Mouse (Mus musculus) spleen, embryonic (tissue): ENCODE results near the gene Tex28.
"Not testable (repeated sequence)": the region's sequence is repeated elsewhere in the genome, so short reads cannot be mapped to it uniquely, and the experiment has no call there.

Experiments used
- CTCF ChIA-PET: fragments of 350-600 bp; sonication (Branson Sonifier 250); formaldehyde crosslinking; loops from one replicate; lab custom pipeline; 2022; lab: Charles Lee

Tex28 gene

GRCm38 (mm10) chrX:74167738-74168137, at the start of gene Tex28:
Gene Tex28, minus strand, starts transcription at chrX:74167838.
- CTCF ChIA-PET, result no interaction called here

GRCm38 (mm10) chrX:74203556-74203955, 35.9 kb upstream of the Tex28 start:
- CTCF ChIA-PET, result interaction anchor here (0.6 kb wide), 1 partner anchor 123 kb away, joined by 3 read pairs; no protein-coding TSS in a partner anchor

- CTCF ChIA-PET, result interaction anchor here (0.6 kb wide), 1 partner anchor 431 kb away, joined by 6 read pairs; no protein-coding TSS in a partner anchor
Measured at GRCm38 (mm10) chrX:74176959-74177358, 9.3 kb upstream of the Tex28 start, which contains the start of gene Tktl1. Gene Tktl1, plus strand, starts transcription at chrX:74177259.

- CTCF ChIA-PET, result not testable (repeated sequence)
Measured at GRCm38 (mm10) chrX:74135263-74135662, 32.4 kb downstream of the Tex28 start, which contains the start of gene Mecp2. Gene Mecp2, minus strand, starts transcription at chrX:74135363.

GRCm38 (mm10) chrX:74127164-74127563, 40.5 kb downstream of the Tex28 start, which contains the start of gene Opn1mw:
Gene Opn1mw, plus strand, starts transcription at chrX:74127464.
- CTCF ChIA-PET, result no interaction called here

GRCm38 (mm10) chrX:74124975-74125374, 42.7 kb downstream of the Tex28 start:
- CTCF ChIA-PET, result no interaction called here

GRCm38 (mm10) chrX:74115511-74115910, 52.1 kb downstream of the Tex28 start:
- CTCF ChIA-PET, result no interaction called here

- CTCF ChIA-PET, result interaction anchor here (0.7 kb wide), 1 partner anchor 188 kb away, joined by 5 read pairs; no protein-coding TSS in a partner anchor
Measured at GRCm38 (mm10) chrX:74114036-74114435, 53.6 kb downstream of the Tex28 start.

- CTCF ChIA-PET, result no interaction called here
Measured at GRCm38 (mm10) chrX:74108747-74109146, 58.9 kb downstream of the Tex28 start.

GRCm38 (mm10) chrX:74105916-74106315, 61.7 kb downstream of the Tex28 start:
- CTCF ChIA-PET, result no interaction called here

- CTCF ChIA-PET, result no interaction called here
Measured at GRCm38 (mm10) chrX:74103457-74104188, 64.0 kb downstream of the Tex28 start.
